Mouse (Mus musculus) gastrocnemius, adult 18-20 months (tissue): ENCODE data around the gene Ppp1r8. TPM values are rescaled to one million over a fixed set of nuclear protein-coding genes. Genes with fewer than 3 reads are reported as not detected.

ENCODE experiments used
- DNase-seq: peaks from one replicate; pipeline ENCODE4 v3.0.0; 2021; ENCODE audit warnings: low spot score
- total RNA-seq, 2 experiments: library from RNA; stranded (reverse); gene quantifications; 2 replicates each; pipeline ENCODE4 v1.2.3; 2021

The Ppp1r8 gene
- total RNA-seq, 2 experiments from 2014 or later, result 14.6 to 15.7 TPM

GRCm38 (mm10) chr4:132783732-132784131 lies 59.2 kb downstream of the Ppp1r8 start:
- DNase-seq, result no peak

- DNase-seq, result no peak
These were observed 62.7 kb downstream of the Ppp1r8 start for GRCm38 (mm10) chr4:132780288-132780687.

GRCm38 (mm10) chr4:132778562-132779201 lies 64.3 kb downstream of the Ppp1r8 start:
- no peak for DNase-seq

Other genes starting within 250 kb of the Ppp1r8 start
- 10 to 100 TPM; 11.7 to 13.4 TPM for gene Eya3, start 204.2 kb downstream of the Ppp1r8 start, total RNA-seq
- 1 to 10 TPM in 1 of 2 experiments, under 1 TPM in 1; 0.95 to 1.3 TPM for gene Xkr8, start 110.6 kb downstream of the Ppp1r8 start, total RNA-seq
- gene Smpdl3b, start 85.9 kb downstream of the Ppp1r8 start, total RNA-seq, result 1 to 10 TPM in 1 of 2 experiments, under 1 TPM in 1; 0.48 to 1.2 TPM
- 10 to 100 TPM; 14.4 to 16.3 TPM for gene Rpa2, start 74.8 kb downstream of the Ppp1r8 start, total RNA-seq
- under 1 TPM; 0.41 to 0.85 TPM for gene Themis2, start 46.8 kb downstream of the Ppp1r8 start, total RNA-seq
- gene Stx12, start 41.3 kb upstream of the Ppp1r8 start, total RNA-seq, result 10 to 100 TPM; 24.6 to 26.5 TPM
- 10 to 100 TPM; 23.5 to 23.9 TPM for gene Fam76a, start 79.4 kb upstream of the Ppp1r8 start, total RNA-seq
- gene Fgr, start 130.9 kb upstream of the Ppp1r8 start, total RNA-seq, result under 1 TPM; 0.09 to 0.14 TPM
- gene Ahdc1, start 168.1 kb upstream of the Ppp1r8 start, total RNA-seq, result 10 to 100 TPM; 40.6 to 41.6 TPM